Mouse (Mus musculus) cortical plate, adult 2 months (tissue): Measurements from ENCODE around the gene Olfr657. TPM values are rescaled to one million over a fixed set of nuclear protein-coding genes. Genes with fewer than 3 reads are reported as not detected.
A peak's percentile ranks its signal among the peaks of the same experiment; 100 is the strongest.

Source experiments
- H3K27ac ChIP-seq: fragments of 200-500 bp; 2 replicates; pipeline ENCODE4 v1.5.1; 2012; ENCODE audit warnings: low read length, control low read depth, inconsistent platforms; ENCODE audit not compliant: insufficient read depth
- H3K4me1 ChIP-seq: fragments of 200-500 bp; 2 replicates; pipeline ENCODE4 v1.6.1; 2011; ENCODE audit warnings: low read length; ENCODE audit not compliant: control insufficient read depth, insufficient read depth
- H3K4me3 ChIP-seq: fragments of 200-500 bp; 2 replicates; pipeline ENCODE4 v1.5.1; 2011; ENCODE audit warnings: mild to moderate bottlenecking, low read length, control low read depth; ENCODE audit not compliant: insufficient read depth
- CTCF ChIP-seq: fragments of 200-500 bp; IDR thresholded peaks from 2 replicates; pipeline ENCODE4 v1.5.1; 2011; ENCODE audit warnings: mild to moderate bottlenecking, control low read depth, low read length; ENCODE audit not compliant: insufficient read depth; ENCODE audit errors: extremely low read depth
- POLR2A ChIP-seq: fragments of 200-500 bp; IDR thresholded peaks from 2 replicates; pipeline ENCODE4 v1.6.1; 2011; ENCODE audit warnings: mild to moderate bottlenecking, low read length, control low read depth; ENCODE audit not compliant: insufficient read depth; ENCODE audit errors: extremely low read depth
- polyA plus RNA-seq: library from polyadenylated mRNA; depleted of rRNA; stranded (reverse); fragments of >200 nt; gene quantifications from 2 replicates; pipeline ENCODE4 v1.2.3, GENCODE M21; 2012; rRNA removed

Olfr657 gene
- polyA plus RNA-seq, 1 experiment, result not detected

DNA sequence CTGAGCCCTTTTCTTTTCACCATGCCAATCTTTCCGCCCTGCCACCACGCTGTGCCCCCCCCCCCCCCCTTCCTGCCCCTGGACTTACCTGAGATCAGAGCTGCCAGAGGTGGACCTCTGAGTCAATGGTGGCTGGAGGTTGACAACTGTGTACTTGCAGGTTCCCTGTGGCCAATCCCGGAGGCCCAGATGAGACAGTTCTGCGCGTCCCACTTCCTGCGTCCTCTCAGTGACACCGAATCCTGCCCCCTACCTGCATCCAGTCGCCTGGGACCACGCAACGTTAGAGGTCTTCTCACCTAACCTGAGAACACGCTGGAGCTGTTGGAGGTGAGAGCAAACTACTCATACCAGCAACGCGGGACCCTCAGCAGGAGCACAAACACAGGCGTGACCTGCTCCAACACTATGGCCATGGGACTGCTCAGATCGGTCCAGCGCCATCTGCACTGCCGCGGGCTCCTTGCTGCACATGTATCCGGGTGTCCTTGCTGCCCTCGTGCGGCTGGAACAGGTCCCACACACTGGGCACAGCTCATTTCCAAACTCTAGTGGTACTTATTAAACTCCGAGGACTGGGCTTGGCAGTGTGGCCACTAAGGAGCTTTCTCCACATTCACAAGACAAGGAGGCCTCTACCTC, 22.4 kb downstream of the Olfr657 start, which contains the start of gene Olfr658:
Gene Olfr658, minus strand, starts transcription at position 465 of the 642 bp plus-strand sequence.
- no peak for TF ChIP-seq POLR2A
- TF ChIP-seq CTCF, result peak; percentile 27; the same call in 1 of the 2 replicates
- Histone ChIP-seq H3K4me1 (no peaks in the 10 kb centered on the region), H3K27ac (no peak within 1 kb of the TSS), H3K4me3 (peak within 1 kb of the TSS; percentile 20; the same call in 1 of the 2 replicates)

DNA sequence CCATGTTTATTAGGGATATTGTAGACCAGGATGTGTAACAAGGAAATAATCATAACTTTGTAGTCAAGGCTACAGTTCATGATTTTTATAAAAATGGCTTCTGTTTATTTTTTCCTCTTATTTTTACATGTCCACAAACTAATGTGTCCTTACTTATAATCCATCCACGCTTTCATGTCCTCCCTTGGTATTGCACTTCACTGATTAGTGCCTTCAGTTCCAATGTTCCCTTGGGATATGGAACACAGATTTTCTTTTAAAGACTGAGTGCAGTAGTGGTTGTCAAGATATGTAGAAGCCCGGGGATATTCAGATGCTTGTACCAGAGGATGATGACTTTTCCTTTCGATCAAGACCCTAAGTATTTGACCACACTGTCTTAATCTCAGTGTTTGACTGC, 41.9 kb downstream of the Olfr657 start, which contains the start of gene Olfr659:
Gene Olfr659, plus strand, starts transcription at position 301 of the 400 bp plus-strand sequence.
- TF ChIP-seq CTCF (no peak), POLR2A (no peak)
- H3K27ac ChIP-seq, result no peak within 1 kb of the TSS
- no peak within 1 kb of the TSS for H3K4me3 ChIP-seq
- H3K4me1 ChIP-seq, result no peaks in the 10 kb centered on the region

DNA sequence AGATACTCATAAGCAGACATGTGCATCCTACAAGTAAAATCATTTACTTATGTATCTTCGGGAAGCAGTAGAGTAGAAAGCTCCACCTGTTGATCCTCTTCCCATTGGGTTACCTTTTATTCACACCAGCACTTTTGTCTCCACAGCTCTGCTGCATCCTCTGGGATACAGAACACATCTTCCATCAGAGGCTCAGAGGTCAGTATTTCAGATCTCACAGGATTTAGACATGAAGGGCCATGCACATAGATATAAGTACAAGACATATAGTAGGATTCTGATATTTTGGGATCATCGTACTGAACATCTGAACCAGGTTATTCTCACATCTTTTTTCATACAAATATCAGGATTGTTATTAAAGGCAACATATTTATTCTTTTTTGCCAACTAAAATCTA, 61.6 kb downstream of the Olfr657 start, which contains the start of gene Olfr661:
Gene Olfr661, plus strand, starts transcription at position 301 of the 400 bp plus-strand sequence.
- no peak within 1 kb of the TSS for H3K27ac ChIP-seq
- TF ChIP-seq POLR2A (no peak), CTCF (no peak)
- H3K4me1 ChIP-seq, result no peaks in the 10 kb centered on the region
- no peak within 1 kb of the TSS for H3K4me3 ChIP-seq

Other genes with a start within 250 kb of the Olfr657 start
- gene Trim30c, start 224.0 kb upstream of the Olfr657 start, polyA plus RNA-seq, result 0.11 and 0.17 TPM in 2 replicates
- gene Trim30a, start 159.6 kb upstream of the Olfr657 start, polyA plus RNA-seq, result 2.0 and 2.6 TPM in 2 replicates
- 1.3 and 1.5 TPM in 2 replicates for gene Trim30d, start 116.9 kb upstream of the Olfr657 start, polyA plus RNA-seq
- gene Olfr651, start 74.7 kb upstream of the Olfr657 start, polyA plus RNA-seq, result not detected in 2 replicates
- gene Olfr652, start 63.9 kb upstream of the Olfr657 start, polyA plus RNA-seq, result not detected in 2 replicates
- gene Olfr653, start 47.5 kb upstream of the Olfr657 start, polyA plus RNA-seq, result not detected in 2 replicates
- gene Olfr654, start 37.8 kb upstream of the Olfr657 start, polyA plus RNA-seq, result not detected in 2 replicates
- gene Olfr655, start 23.0 kb upstream of the Olfr657 start, polyA plus RNA-seq, result not detected in 2 replicates
- gene Olfr656, start 10.8 kb upstream of the Olfr657 start, polyA plus RNA-seq, result not detected in 2 replicates
- 0.04 TPM in 2 replicates for gene Olfr658, start 22.5 kb downstream of the Olfr657 start, polyA plus RNA-seq
- gene Olfr659, start 42.0 kb downstream of the Olfr657 start, polyA plus RNA-seq, result not detected in 2 replicates
- not detected in 2 replicates for gene Olfr661, start 61.7 kb downstream of the Olfr657 start, polyA plus RNA-seq
- not detected in 2 replicates for gene Usp17le, start 152.7 kb downstream of the Olfr657 start, polyA plus RNA-seq
- gene Usp17lb, start 217.8 kb downstream of the Olfr657 start, polyA plus RNA-seq, result not detected in 2 replicates
- not detected in 2 replicates for gene Usp17la, start 232.2 kb downstream of the Olfr657 start, polyA plus RNA-seq